Mouse (Mus musculus) gastrocnemius, postnatal 10 days (tissue): ENCODE measurements around the gene Ipo9. TPM values are rescaled to one million over a fixed set of nuclear protein-coding genes. Genes with fewer than 3 reads are reported as not detected.

Experiments
- DNase-seq: peaks from one replicate; pipeline ENCODE4 v3.0.0; 2021; ENCODE audit warnings: mixed read lengths
- long read RNA-seq, 2 experiments: library from polyadenylated mRNA; stranded (forward); transcript quantifications; one replicate each; pipeline ENCODE4 v2.0.0; 2021
- total RNA-seq, 2 experiments: library from RNA; stranded (reverse); gene quantifications; 2 replicates each; pipeline ENCODE4 v1.2.3; 2021

The Ipo9 gene
- 10 to 100 TPM; 50.9 to 61.4 TPM for total RNA-seq
- long read RNA-seq, experiment 1, full-length matches to known transcripts, result 29 of 47 reads
- long read RNA-seq, experiment 1, partial matches to known transcripts, result 9 of 47 reads
- long read RNA-seq, experiment 1, other reads (novel, unspliced or antisense), result 9 of 47 reads
- long read RNA-seq, experiment 2, full-length matches to known transcripts, result 22 of 38 reads
- long read RNA-seq, experiment 2, partial matches to known transcripts, result 3 of 38 reads
- long read RNA-seq, experiment 2, other reads (novel, unspliced or antisense), result 13 of 38 reads

DNA sequence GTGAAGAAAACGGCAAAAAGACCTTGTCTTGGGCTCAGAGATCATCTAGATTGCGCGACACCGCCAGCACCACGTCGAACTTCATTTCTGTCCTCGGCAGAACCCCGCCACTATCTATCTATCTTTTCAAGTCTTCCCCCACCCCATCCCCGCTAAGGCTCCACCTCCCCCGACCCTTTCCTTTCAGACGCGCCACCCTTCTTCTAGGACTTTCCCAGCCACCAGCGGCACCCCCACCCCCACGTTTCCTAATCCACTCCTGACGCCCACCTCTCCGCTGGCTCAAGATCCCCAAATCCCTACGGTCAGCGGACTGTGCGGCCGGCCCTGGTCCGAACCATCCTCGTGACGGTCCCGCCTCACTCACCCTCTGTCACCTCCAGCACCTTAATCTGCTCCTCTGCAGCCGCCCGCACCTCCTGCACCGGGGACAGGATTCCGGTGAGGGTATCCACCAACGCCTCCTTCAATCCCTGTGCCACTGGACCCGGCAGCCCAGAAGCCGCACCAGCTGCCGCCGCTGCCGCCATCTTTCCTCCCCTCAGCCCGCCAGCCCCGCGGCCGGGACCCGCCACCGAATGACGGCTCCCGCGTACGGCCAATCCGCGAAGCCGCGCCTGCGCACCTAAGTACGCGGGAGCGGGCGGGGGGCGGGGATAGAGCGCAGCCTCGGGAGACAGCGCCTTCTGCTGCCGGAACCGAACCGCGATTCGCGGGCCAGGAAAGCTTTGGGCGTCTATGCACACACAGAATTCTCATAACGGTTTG is at the start of gene Ipo9:
Gene Ipo9 (minus strand): TSS at position 599 of the 768 bp plus-strand sequence.
- DNase-seq, result peak; percentile 95

DNA sequence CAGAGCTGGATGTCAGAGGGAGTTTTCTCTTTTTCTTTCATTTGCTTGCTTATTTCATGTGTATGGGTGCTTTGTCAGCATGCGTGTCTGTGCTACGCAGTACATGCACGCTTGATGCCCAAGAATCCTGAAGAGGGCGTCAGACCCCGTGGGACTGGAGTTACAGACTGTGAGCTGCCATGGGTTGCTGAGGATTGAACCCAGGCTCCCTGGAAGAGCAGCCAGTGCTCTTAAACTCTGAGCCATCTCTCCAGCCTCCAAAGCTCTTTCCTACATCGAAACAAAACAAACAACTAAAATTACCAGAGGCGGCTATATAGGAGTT is 45.2 kb upstream of the Ipo9 start:
- no peak for DNase-seq

DNA sequence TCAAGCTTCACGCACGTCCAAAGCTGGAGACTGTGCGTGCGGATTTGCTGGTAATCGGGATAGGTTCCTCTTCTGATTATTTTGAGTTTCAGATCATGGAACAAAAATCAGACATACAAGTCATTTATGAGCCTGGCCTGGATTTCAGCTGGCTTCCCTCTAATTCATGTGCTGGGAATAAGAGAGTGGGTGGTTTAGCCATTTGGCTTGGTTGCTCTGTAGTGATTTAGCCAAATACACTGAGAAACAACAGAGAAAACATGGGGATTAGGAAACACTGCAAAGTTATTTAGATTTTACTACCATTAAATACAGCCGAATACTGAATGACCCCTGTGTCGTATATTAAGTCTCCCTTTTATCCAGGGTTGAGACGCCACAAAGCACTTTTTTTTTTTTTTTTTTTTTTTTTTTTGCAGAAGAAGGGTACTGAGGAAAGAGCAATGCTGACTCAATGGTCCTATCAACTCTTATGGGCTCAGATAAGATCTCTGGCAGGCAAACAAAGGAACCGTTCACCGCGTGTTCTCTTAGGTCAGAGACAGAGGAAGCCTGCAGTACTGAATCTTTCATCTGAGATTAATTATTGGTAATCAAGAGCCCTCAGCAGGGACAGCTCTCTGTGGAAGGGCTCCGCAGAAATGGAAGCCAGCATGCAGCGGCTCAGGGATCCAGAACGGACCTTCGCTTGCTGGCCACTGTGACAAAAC is 44.7 kb upstream of the Ipo9 start:
- DNase-seq, result no peak

DNA sequence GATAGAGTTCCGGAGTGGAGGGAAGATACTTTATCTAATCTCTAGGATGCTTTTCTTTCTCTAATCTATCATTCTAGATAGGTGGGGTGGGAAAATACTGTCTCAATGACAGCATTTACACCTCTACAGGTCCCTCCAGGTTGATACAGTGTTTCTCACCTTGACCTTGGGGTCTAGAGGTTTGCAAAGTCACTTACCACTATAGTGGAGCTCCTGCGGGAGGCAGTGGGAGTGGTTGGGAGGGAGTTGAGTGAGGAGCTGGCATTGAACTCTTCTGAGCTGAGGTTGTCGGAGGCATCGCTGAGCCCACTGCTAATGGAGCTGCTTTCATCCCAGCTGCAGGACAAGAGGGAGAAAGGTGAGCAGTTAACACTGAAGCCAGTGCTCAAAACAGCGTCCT is 42.2 kb upstream of the Ipo9 start:
- DNase-seq, result no peak

DNA sequence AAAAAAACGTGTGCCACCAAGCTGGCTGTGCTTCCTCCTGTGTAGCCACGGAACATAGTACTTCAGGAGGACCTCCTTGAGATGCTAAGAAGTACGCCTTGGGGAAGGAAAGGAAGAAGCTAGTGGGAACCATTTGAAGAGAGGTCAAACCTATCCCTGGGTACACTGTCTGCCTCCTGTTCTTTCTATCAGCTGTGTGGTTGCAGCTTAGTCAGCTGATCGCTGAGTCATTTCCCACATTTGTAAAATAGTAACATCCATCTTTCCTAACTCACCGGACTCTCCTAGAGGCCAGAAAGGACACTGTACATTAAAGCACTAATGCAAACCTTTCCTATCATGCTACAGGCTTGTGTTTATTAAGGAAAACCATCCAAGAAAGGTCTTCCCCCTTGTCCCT is 41.4 kb upstream of the Ipo9 start:
- no peak for DNase-seq

DNA sequence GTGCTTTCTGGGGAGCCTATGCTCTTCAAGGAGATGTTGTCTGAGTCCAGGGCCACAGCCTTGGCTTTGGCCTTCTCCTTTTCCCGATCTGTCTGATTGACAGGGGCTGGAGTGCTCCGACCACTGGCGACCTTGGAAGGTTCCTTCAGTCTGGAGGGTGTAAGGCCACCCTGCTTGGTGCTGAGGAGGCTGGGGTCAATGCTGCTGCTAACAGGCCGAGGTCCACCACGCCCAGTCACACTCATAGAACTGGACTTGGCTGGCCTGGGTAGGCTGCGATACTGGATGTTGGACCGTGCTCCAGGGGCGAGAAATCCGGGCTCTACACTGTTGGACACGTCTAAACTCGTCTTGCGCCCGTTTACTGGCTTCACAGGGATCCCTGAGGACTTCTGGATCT is 40.2 kb upstream of the Ipo9 start:
- no peak for DNase-seq

DNA sequence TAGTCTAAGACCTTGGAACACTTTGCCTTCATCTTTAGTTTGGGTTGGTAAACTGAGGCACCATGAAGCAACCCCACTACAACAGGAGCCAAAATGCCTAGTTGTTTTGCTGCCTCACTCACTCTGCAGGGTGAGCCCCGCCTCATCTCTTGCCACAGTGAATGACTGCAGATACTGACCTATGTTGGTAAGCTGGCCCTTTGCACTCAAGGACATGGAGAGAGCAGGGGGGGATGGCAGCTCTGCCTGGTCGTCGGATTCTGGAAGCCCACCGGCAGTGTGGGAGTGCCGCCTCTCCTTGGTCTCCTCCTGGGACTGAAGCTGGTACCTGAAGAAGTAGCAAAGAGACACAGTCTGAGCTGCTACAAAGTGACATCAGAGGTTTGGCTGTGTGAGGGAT is 37.2 kb upstream of the Ipo9 start:
- no peak for DNase-seq

DNA sequence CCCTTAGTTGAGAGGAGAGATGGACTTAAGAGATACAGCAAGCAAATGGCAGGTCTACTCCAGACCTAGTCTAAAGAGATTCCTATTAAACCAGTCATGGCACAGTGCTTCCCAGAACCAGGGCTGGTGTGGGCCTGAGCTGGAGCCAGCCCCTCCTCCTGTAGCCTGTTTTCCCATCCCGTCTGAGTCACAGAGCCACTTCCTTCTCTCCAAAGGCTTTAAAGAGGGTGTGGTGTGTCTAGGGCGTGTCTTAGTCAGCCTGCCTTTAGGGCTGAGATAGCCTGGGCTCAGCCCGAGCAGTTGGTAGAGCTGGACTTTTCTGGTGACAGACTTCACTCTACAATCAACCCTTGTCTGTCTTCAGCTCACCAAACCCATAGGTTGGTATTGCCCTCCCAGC is 36.6 kb upstream of the Ipo9 start:
- no peak for DNase-seq

DNA sequence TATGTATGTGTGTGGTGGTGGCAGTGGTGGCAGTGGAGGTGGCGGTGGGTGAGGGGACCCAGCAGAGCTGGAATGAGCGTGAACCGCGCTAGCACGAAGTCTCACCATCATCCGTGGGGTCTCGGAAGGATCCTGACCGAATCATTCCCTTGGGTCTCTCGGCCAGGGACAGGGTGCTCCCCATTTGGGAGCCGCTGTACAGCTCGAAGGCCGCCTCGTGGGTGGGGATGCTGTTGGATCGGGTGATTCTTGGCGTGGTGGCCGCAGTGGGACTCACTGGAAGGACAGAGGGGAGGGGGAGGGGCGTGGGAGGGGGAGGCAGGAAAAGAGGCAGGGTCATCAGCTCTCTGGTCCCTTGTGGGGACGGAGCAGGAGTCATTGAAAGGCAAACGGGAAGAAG is 35.4 kb upstream of the Ipo9 start:
- no peak for DNase-seq

DNA sequence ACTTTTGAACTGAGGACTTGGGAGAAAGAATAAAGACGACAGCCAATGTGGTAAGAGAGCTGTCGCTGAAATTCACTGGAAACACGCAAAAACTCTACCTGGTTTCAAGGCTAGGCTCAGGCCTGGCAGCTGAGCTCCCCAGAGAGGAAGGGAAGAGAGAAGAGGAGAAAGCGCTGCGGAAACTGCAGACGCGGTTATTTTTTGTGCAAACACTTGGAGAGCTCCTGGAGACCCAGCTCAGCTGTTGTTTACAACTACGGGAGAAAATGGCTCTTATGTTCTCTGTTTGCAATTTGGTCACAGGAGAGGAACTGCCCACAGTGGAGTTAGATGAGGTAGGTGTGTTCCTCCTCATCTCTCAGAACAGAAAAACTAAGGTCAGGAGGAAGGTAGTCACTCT is 32.4 kb upstream of the Ipo9 start:
- no peak for DNase-seq

DNA sequence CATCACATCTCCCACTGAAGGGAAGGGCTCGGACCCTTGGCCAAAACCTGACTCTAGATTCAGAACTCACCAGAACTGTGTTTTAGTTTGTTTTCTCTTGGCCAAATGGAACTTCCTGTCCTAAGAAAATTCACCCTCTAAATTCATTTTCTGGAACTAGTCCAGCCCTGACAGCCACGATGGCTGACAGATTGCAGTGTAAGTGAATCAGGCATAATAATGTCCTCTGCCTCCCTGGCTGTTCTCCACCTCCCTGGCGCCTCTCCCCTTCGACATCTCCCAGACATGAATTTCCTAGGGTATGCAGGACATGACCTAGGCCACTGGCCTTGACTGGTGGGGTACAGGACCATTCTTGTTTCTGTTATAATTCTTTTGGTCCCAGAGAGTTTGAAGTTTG is 32.0 kb upstream of the Ipo9 start:
- no peak for DNase-seq

DNA sequence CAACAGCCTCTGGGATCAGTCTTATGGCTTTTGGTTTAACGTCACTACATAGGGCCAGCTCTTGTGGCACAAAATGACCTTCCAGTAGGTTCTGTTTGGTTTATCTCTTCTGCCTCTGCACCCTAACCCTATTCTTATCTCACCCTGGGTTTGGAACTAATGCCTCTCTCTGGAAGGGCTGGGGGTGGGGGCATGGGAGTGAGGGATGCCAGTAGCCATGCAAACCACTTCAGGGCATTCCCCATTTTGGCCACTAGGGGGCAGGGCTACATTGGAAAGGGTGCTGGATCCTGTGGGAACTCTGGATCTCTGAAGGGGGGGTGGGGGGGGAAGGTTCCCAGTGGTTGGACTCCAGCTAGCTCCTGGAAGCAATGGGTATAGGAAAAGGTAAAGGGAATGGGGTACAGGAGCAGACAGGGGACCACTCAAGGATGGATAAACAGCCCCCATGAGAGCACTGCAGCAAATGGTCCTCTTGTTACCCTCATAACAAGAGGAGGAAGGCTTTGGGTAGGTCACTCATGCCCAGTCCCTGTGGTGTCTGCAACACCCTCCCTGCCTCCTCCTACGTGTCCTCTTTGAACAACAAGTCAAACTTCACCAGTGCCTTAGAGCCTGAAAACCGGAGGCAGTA is 30.9 kb upstream of the Ipo9 start:
- peak; percentile 82 for DNase-seq

DNA sequence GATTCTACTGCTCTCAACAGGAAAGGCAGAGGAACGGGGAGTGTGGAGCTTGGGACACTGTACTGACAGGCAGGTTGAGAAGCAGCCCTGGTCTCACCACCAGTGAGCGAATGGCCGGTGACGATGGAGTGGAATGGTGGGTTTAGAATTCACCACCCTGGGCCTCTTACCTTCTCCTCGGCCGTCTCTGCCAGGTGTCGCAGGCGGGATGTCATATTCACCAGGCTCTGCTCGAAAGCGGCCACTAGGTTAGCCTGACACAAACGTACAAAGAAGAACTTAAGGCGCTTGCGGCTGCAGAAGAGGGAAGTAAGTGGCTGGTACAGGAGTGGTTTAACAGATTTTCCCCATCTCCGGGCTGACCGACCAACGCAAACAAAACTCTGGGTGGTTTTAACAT is 30.2 kb upstream of the Ipo9 start:
- DNase-seq, result no peak

DNA sequence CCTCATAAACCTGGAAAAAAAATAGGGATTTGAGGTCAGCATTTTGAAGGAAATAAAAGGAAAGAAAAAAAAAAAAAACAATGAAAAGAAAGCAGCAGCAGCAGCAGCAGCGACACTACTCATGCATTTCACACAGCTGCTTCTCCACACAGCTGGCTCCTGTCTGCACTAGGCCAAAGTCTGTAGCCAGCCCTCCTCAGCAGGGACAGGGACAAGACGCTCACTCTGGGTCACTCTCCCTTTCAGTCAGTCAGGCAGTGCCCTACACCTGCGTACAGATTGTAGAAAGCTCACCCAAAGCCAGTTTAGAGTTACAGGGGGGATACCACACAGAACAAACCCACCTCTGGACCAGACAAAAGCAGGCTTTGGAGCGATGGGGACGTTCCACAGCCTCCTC is 27.6 kb upstream of the Ipo9 start:
- no peak for DNase-seq

DNA sequence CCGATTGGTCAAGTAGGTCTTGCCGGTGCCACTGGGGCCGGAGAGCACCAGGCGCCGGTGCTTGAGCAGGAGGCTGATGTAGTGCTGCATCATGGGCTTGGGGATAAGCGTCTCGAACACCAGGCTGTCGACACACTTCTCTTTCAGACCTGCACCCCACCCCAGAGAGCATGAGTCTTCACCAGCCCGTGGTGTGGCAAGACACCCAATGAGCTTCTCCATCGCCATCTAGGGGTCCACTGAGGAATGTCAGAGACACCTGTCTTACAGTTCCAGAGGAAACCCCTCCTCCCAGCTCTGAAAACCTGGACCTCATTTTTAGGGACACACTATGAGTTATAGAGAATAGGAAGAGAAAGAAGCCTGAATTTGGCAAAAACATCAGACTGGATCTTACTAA is 22.0 kb upstream of the Ipo9 start:
- DNase-seq, result no peak

DNA sequence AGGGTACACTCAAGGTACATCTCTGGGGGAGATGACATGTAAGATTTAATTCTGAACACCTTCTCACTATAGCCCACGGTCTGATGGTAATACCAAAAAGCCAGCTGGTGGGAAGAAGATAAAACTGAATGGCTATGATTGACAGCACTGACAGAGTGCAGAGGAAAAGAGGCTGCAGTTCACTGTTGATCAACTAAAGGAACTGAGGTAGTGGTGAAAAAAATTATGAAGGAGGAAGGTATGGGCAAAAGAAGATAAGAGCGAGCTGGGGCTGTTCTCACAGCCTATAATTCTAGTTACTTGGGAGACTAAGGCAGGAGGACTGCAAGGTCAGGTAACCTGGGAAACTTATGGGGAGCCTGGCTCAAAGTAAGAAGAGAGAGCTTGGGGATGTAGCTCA is 21.1 kb upstream of the Ipo9 start:
- DNase-seq, result no peak

DNA sequence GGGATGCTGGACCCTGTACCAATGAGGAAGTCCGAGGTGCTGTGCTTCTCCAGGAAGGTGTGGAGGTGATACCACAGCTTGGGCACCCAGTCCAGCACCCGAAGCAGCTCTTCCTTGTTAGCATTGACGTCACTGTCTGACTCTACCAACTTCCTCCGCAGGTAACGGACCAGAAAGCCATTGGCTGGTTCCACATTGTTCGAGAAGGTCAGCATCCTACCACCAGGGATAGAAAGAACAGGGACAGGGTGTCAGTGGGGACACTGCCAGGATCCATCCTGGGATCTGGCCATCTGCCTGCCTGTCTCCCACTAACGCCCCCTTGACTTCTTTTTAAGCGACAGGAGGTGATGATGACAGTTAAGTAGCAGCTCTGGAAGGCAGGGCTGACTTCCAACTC is 19.6 kb upstream of the Ipo9 start:
- no peak for DNase-seq

DNA sequence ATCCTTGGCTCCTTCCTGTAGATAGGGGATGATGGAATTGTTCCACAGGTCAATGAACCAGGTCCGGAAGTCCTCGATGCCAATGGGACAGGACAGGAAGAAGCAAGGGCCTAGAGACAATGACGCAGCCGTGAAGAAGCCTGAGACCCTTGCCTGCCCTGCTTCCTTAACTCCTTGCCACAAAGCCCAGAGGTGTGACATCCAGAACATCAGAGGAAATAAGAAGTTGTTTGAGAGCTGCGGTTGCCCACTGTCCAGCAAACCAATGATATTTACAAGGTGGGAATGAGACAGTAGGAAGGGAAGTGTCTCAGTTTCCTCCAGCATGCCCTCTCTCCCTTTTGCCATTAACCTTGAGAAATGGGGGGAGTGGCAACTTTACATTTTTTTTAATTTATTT is 18.6 kb upstream of the Ipo9 start:
- DNase-seq, result no peak

DNA sequence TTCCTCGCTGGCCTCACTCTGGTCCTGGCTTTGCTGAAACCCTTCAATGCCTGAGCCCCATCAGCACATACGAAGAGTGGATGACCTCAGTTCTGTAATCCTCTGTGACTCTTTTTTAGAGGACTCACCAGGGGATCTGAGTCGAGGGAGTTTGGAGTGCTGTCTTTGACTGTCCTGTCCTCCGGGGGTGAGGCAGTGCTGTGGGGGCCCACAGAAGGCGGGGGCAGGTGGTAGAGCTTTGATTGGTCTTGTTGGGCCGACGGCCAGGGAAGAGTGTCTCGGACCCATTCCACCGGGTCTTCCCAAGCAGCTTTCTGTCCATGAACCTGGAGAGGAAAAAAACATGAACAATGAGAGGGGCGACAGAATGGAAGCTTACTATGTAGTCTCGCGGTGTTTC is 13.2 kb upstream of the Ipo9 start:
- DNase-seq, result no peak

DNA sequence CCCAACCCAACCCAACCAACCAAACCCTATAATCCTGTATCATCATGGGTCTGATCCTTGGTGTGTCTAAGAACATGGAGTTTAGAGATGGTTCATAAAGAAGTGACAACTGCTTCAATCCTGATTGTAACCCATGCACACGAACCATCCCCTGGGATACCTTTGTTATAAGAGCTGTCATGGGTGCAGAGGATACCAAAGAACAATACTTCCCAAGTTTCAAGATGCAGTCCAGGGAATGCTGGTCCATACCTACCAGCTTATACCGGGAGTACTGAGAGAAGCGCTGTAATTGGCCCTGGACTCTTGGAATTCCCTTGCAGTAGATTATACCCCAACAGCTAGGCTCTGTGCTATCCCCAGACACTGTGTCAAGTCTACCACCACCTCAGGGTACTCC is 11.6 kb upstream of the Ipo9 start:
- DNase-seq, result no peak

DNA sequence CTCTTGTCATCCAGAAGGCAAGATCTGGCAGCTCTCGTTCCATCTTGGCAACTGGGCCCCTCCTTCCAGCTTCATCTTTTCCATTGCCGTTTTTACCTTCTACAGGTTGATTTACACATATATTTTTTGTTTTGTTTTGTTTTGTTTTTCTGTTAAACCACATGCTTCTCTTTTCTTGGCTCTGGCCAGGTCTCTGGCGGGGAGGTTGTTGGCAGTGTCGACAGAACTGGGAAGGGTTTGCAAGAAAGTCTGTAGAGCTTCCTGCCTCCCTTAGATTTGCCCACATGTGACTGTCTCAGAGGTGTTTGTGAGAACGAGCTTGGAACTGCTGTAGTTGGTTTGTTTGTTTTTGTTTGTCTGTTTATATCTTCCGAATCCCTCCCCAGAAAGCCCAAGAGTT is 10.7 kb upstream of the Ipo9 start:
- no peak for DNase-seq

DNA sequence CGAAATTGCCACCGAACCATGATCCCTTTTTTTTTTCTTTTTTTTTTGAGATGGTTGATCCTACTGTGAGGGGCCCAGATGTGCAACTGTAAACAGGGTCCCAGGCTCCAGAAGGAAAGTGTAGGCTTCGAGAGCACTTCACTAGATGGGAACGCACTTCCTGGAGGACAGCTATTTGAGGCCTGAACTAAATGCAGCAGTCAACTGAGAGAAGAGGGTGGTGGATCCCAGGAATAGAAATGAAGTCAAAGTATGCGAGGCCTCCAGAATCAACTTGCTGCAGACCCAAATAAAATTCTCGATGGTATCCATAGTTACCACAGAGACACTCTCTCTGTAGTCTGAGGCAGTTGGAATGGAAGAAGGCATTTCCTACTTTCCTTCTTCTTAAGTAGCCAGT is 8.5 kb upstream of the Ipo9 start:
- DNase-seq, result no peak

DNA sequence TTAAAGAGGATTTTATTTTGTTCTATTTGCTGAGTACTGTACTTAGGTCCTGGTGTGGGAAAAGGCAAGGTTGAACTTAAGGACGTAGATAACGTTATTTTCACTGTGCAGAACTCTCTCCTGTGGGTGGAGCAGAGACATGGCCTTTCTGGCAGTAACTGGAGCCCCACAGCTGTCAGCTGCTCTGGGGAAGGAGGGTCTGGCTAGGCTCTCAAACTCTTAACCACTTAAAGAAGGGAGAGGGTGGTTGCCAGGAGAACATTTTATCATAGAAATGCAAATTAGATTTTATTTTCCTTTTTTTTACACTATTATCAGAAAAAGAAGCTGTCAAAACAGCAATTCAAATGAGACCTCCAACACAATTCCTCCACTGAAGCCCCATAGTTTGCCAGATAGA is 5.5 kb upstream of the Ipo9 start:
- peak; percentile 34 for DNase-seq
